Mouse (Mus musculus): ENCODE results near the gene B4galt2. TPM values are rescaled to one million over a fixed set of nuclear protein-coding genes. Genes with fewer than 3 reads are reported as not detected.

Gene B4galt2
- total and polyA plus RNA-seq, 2 experiments from 2014 or later: 77.0 to 304 TPM

- H3K9me3 ChIP-seq (ENCODE audit: low read length): no peaks in the 10 kb centered on the region
- no peak overlapping the region for H3K4me2 ChIP-seq (ENCODE audit: low read depth, low read length)
- 92% methylated on average over 9 of the region's 9 CpGs for WGBS
Measured at GRCm38 (mm10) chr4:117830801-117831200, 52.5 kb downstream of the B4galt2 start.

GRCm38 (mm10) chr4:117830124-117830551 lies 53.1 kb downstream of the B4galt2 start:
- 0 out of 2 replicates have a peak overlapping the region, but pooled peaks have one; percentile 5 for H3K4me2 ChIP-seq (ENCODE audit: low read depth, low read length)
- ATAC-seq: peak; percentile 46
- no peaks in the 10 kb centered on the region for H3K36me3 ChIP-seq (ENCODE audit: insufficient read depth, low read length)
- no peak overlapping the region for H3K4me3 ChIP-seq (ENCODE audit: low read length)
- no peak for TF ChIP-seq CTCF (IDR thresholded peaks at IDR 0.05; ENCODE audit: low read depth)
- H3K4me1 ChIP-seq (ENCODE audit: insufficient read depth, low read length): no peaks in the 10 kb centered on the region
- no peak overlapping the region for H3K9ac ChIP-seq (replicated peaks; ENCODE audit: low read length)
- no peaks in the 10 kb centered on the region for H3K9me3 ChIP-seq (ENCODE audit: low read length)
- WGBS: 14% methylated on average over 5 of the region's 5 CpGs
- DNase-seq (ENCODE audit: low spot score): peak; percentile 52
- no peaks in the 10 kb centered on the region for H3K27me3 ChIP-seq (ENCODE audit: insufficient read depth, low read length)
- no peak overlapping the region for H3K27ac ChIP-seq

More at GRCm38 (mm10) chr4:117830801-117831200, 52.5 kb downstream of the B4galt2 start:
- TF ChIP-seq CTCF (IDR thresholded peaks at IDR 0.05; ENCODE audit: low read depth): no peak
- ATAC-seq (no peak), DNase-seq (ENCODE audit: low spot score) (no peak)
- no peaks in the 10 kb centered on the region for H3K36me3 ChIP-seq (ENCODE audit: insufficient read depth, low read length)
- no peaks in the 10 kb centered on the region for H3K4me1 ChIP-seq (ENCODE audit: insufficient read depth, low read length)
- no peak overlapping the region for H3K27ac ChIP-seq
- no peak overlapping the region for H3K4me3 ChIP-seq (ENCODE audit: low read length)
- no peak overlapping the region for H3K9ac ChIP-seq (replicated peaks; ENCODE audit: low read length)
- H3K27me3 ChIP-seq (ENCODE audit: insufficient read depth, low read length): no peaks in the 10 kb centered on the region

GRCm38 (mm10) chr4:117829260-117830123 lies 53.8 kb downstream of the B4galt2 start:
- H3K4me3 ChIP-seq (ENCODE audit: low read length): no peak overlapping the region
- no peaks in the 10 kb centered on the region for H3K4me1 ChIP-seq (ENCODE audit: insufficient read depth, low read length)
- ATAC-seq (peak; percentile 55), DNase-seq (ENCODE audit: low spot score) (peak; percentile 79)
- peak; percentile 92 for TF ChIP-seq CTCF (IDR thresholded peaks at IDR 0.05; ENCODE audit: low read depth)
- H3K9ac ChIP-seq (replicated peaks; ENCODE audit: low read length): no peak overlapping the region
- H3K27ac ChIP-seq: no peak overlapping the region
- 0 out of 2 replicates have a peak overlapping the region, but pooled peaks have one; percentile 5 for H3K4me2 ChIP-seq (ENCODE audit: low read depth, low read length)
- H3K36me3 ChIP-seq (ENCODE audit: insufficient read depth, low read length): no peaks in the 10 kb centered on the region
- H3K27me3 ChIP-seq (ENCODE audit: insufficient read depth, low read length): no peaks in the 10 kb centered on the region
- no peaks in the 10 kb centered on the region for H3K9me3 ChIP-seq (ENCODE audit: low read length)
- 12% methylated on average over 12 of the region's 12 CpGs for WGBS

- DNase-seq (ENCODE audit: low spot score) (no peak), ATAC-seq (no peak)
- Histone ChIP-seq H3K27ac (no peak overlapping the region), H3K36me3 (ENCODE audit: insufficient read depth, low read length) (no peaks in the 10 kb centered on the region), H3K4me2 (ENCODE audit: low read depth, low read length) (no peak overlapping the region), H3K4me1 (ENCODE audit: insufficient read depth, low read length) (no peaks in the 10 kb centered on the region), H3K9me3 (ENCODE audit: low read length) (no peaks in the 10 kb centered on the region), H3K9ac (replicated peaks; ENCODE audit: low read length) (no peak overlapping the region), H3K27me3 (ENCODE audit: insufficient read depth, low read length) (no peaks in the 10 kb centered on the region), H3K4me3 (ENCODE audit: low read length) (no peak overlapping the region)
- WGBS: 72% methylated on average over 8 of the region's 8 CpGs
- TF ChIP-seq CTCF (IDR thresholded peaks at IDR 0.05; ENCODE audit: low read depth): no peak
Measured at GRCm38 (mm10) chr4:117828572-117829145, 54.6 kb downstream of the B4galt2 start.

Other genes starting within 250 kb of the B4galt2 start
- gene Dmap1, start 201.2 kb downstream of the B4galt2 start, total RNA-seq (2014; rRNA removed): 67.5 and 75.5 TPM in 2 replicates
- 76.5 and 81.4 TPM in 2 replicates for gene Dmap1, start 201.2 kb downstream of the B4galt2 start, polyA plus RNA-seq (2015; fragmentation: Nextera tagmentation; extraction: Ambion mirVana)
- gene Gm12845, start 159.1 kb downstream of the B4galt2 start, total RNA-seq (2014; rRNA removed): not detected in 2 replicates
- gene Gm12845, start 159.1 kb downstream of the B4galt2 start, polyA plus RNA-seq (2015; fragmentation: Nextera tagmentation; extraction: Ambion mirVana): not detected in 2 replicates
- gene Klf17, start 117.8 kb downstream of the B4galt2 start, total RNA-seq (2014; rRNA removed): not detected in 2 replicates
- gene Klf17, start 117.8 kb downstream of the B4galt2 start, polyA plus RNA-seq (2015; fragmentation: Nextera tagmentation; extraction: Ambion mirVana): not detected in 2 replicates
- gene Slc6a9, start 49.0 kb downstream of the B4galt2 start, total RNA-seq (2014; rRNA removed): 107 and 132 TPM in 2 replicates
- 79.7 and 82.9 TPM in 2 replicates for gene Slc6a9, start 49.0 kb downstream of the B4galt2 start, polyA plus RNA-seq (2015; fragmentation: Nextera tagmentation; extraction: Ambion mirVana)
- 2.0 and 3.4 TPM in 2 replicates for gene Ccdc24, start 10.9 kb downstream of the B4galt2 start, total RNA-seq (2014; rRNA removed)
- gene Ccdc24, start 10.9 kb downstream of the B4galt2 start, polyA plus RNA-seq (2015; fragmentation: Nextera tagmentation; extraction: Ambion mirVana): 1.7 and 2.2 TPM in 2 replicates
- gene Atp6v0b, start 3.8 kb upstream of the B4galt2 start, total RNA-seq (2014; rRNA removed): 579 and 615 TPM in 2 replicates
- gene Atp6v0b, start 3.8 kb upstream of the B4galt2 start, polyA plus RNA-seq (2015; fragmentation: Nextera tagmentation; extraction: Ambion mirVana): 637 and 643 TPM in 2 replicates
- 21.2 and 24.8 TPM in 2 replicates for gene Dph2, start 8.5 kb upstream of the B4galt2 start, total RNA-seq (2014; rRNA removed)
- gene Dph2, start 8.5 kb upstream of the B4galt2 start, polyA plus RNA-seq (2015; fragmentation: Nextera tagmentation; extraction: Ambion mirVana): 13.5 and 14.1 TPM in 2 replicates
- 51.1 and 52.5 TPM in 2 replicates for gene Ipo13, start 31.5 kb upstream of the B4galt2 start, total RNA-seq (2014; rRNA removed)
- 48.7 and 50.0 TPM in 2 replicates for gene Ipo13, start 31.5 kb upstream of the B4galt2 start, polyA plus RNA-seq (2015; fragmentation: Nextera tagmentation; extraction: Ambion mirVana)
- gene Artn, start 46.3 kb upstream of the B4galt2 start, total RNA-seq (2014; rRNA removed): 0.65 and 1.0 TPM in 2 replicates
- gene Artn, start 46.3 kb upstream of the B4galt2 start, polyA plus RNA-seq (2015; fragmentation: Nextera tagmentation; extraction: Ambion mirVana): 0.48 and 0.59 TPM in 2 replicates

All from hindbrain, postnatal 0 days (tissue).